Mouse (Mus musculus) spleen, adult 18-20 months (tissue): ENCODE measurements around the gene Usmg5.

ENCODE experiments used
- DNase-seq, 2 experiments: peaks; one replicate each; pipeline ENCODE4 v3.0.0; 2022; ENCODE audit warnings: mixed read lengths in 2 of 2

Usmg5 gene

GRCm38 (mm10) chr19:47053471-47053870 lies 37.0 kb downstream of the Usmg5 start:
- no peak for DNase-seq

GRCm38 (mm10) chr19:47052927-47053326 lies 37.5 kb downstream of the Usmg5 start:
- DNase-seq: no peak

- peak; percentile 76 to 80 for DNase-seq
Measured at GRCm38 (mm10) chr19:47050271-47051032, 40.0 kb downstream of the Usmg5 start, which contains the start of gene Pcgf6. Gene Pcgf6, minus strand, starts transcription at chr19:47050906.

- no peak for DNase-seq
Measured at GRCm38 (mm10) chr19:47049840-47050239, 40.6 kb downstream of the Usmg5 start.

- DNase-seq: no peak
Measured at GRCm38 (mm10) chr19:47049061-47049460, 41.4 kb downstream of the Usmg5 start.

- no peak for DNase-seq
Measured at GRCm38 (mm10) chr19:47047236-47047833, 43.1 kb downstream of the Usmg5 start.

GRCm38 (mm10) chr19:47046343-47046742 lies 44.1 kb downstream of the Usmg5 start:
- no peak for DNase-seq

GRCm38 (mm10) chr19:47043608-47044007 lies 46.8 kb downstream of the Usmg5 start:
- no peak for DNase-seq

GRCm38 (mm10) chr19:47040720-47041473 lies 49.5 kb downstream of the Usmg5 start:
- no peak for DNase-seq

- no peak for DNase-seq
Measured at GRCm38 (mm10) chr19:47036596-47036995, 53.9 kb downstream of the Usmg5 start.

GRCm38 (mm10) chr19:47034916-47035315 lies 55.5 kb downstream of the Usmg5 start:
- DNase-seq: no peak
